Mouse (Mus musculus) intestine, embryonic 14.5 days (tissue): ENCODE results near the gene Phtf2. TPM values are rescaled to one million over a fixed set of nuclear protein-coding genes. Genes with fewer than 3 reads are reported as not detected.
"Not testable (repeated sequence)": the region's sequence is repeated elsewhere in the genome, so short reads cannot be mapped to it uniquely, and the experiment has no call there.

Source experiments
- ATAC-seq: fragments of 200-750 bp; cut with Nextera tagmentation; replicated peaks from 2 replicates; pipeline ENCODE4 v1.8.0; 2017; ENCODE audit warnings: low read depth, moderate number of reproducible peaks, moderate TSS enrichment, moderate library complexity; ENCODE audit not compliant: low FRiP score, low TSS enrichment
- DNase-seq: peaks from one replicate; pipeline ENCODE4 v3.0.0-alpha.2; 2018; ENCODE audit warnings: low spot score
- H3K27ac ChIP-seq: fragments of 300-500 bp; sonication (generic); 2 replicates; pipeline ENCODE4 v1.5.1; 2014; ENCODE audit warnings: low read depth, mild to moderate bottlenecking, control low read depth
- H3K27me3 ChIP-seq: fragments of 300-500 bp; sonication (generic); replicated peaks from 2 replicates; pipeline ENCODE4 v1.6.1; 2014; ENCODE audit warnings: low read length, control low read depth; ENCODE audit not compliant: control insufficient read depth, insufficient read depth
- H3K36me3 ChIP-seq: fragments of 300-500 bp; sonication (generic); 2 replicates; pipeline ENCODE4 v1.6.1; 2014; ENCODE audit warnings: low read length, control low read depth; ENCODE audit not compliant: control insufficient read depth, insufficient read depth
- H3K4me1 ChIP-seq: fragments of 300-500 bp; sonication (generic); replicated peaks from 2 replicates; pipeline ENCODE4 v1.6.1; 2014; ENCODE audit warnings: low read length, control low read depth, mixed read lengths; ENCODE audit not compliant: control insufficient read depth, insufficient read depth
- H3K4me2 ChIP-seq: fragments of 300-500 bp; sonication (generic); 2 replicates; pipeline ENCODE4 v1.6.1; 2014; ENCODE audit warnings: low read length
- H3K4me3 ChIP-seq: fragments of 300-500 bp; sonication (generic); 2 replicates; pipeline ENCODE4 v1.5.1; 2014; ENCODE audit warnings: low read depth, low read length, control low read depth, mixed read lengths
- H3K9ac ChIP-seq: fragments of 300-500 bp; sonication (generic); 2 replicates; pipeline ENCODE4 v1.6.1; 2014; ENCODE audit warnings: mild to moderate bottlenecking, low read length
- H3K9me3 ChIP-seq: fragments of 300-500 bp; sonication (generic); 2 replicates; pipeline ENCODE4 v1.6.1; 2016; ENCODE audit warnings: low read length, control low read depth; ENCODE audit not compliant: control insufficient read depth
- WGBS: fragments of 180-500 bp; shearing (Covaris S2); extraction: QIAGEN DNeasy Blood & Tissue Kit; methylation state at CpG from one replicate; pipeline ENCODE4 v1.1.7; 2014; 5-methylcytosine and 5-hydroxymethylcytosine counted together
- polyA plus RNA-seq: library from polyadenylated mRNA; unstranded; fragments of >200 nt; fragmentation: Nextera tagmentation; extraction: Ambion mirVana; gene quantifications from 2 replicates; pipeline ENCODE4 v1.2.1, GENCODE M21; 2014

Phtf2 gene
- polyA plus RNA-seq, 1 experiment from 2014 or later, result 11.4 TPM

DNA sequence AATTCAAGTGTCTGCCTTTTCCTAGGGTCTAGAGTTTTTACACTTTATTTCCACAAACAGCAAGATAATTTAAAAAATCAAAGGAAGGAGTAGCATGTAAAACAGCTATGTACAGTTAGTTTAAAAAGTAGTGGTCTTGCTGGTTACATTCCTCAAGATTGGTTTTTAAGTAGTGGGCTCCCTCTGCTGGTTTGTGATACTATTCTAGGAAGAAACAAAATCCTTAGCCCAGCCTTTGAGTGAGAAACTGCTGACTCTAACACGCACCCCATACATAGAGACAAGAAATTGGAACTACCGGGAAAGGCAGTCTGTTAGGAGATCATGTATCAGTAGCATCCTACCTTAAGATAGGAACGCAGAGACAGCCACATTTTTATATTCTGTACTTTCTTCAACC, 108.6 kb downstream of the Phtf2 start:
- ATAC-seq (no peak), DNase-seq (no peak)
- no peaks in the 10 kb centered on the region for H3K27me3 ChIP-seq
- H3K4me3 ChIP-seq, result no peak overlapping the region
- H3K27ac ChIP-seq, result no peak overlapping the region
- H3K9me3 ChIP-seq, result no peaks in the 10 kb centered on the region
- no peak overlapping the region for H3K4me2 ChIP-seq
- H3K4me1 ChIP-seq, result no peaks in the 10 kb centered on the region
- H3K9ac ChIP-seq, result no peak overlapping the region
- peaks cover 11% of the 10 kb centered on the region for H3K36me3 ChIP-seq
- WGBS, result 63% methylated on average over 3 of the region's 3 CpGs

DNA sequence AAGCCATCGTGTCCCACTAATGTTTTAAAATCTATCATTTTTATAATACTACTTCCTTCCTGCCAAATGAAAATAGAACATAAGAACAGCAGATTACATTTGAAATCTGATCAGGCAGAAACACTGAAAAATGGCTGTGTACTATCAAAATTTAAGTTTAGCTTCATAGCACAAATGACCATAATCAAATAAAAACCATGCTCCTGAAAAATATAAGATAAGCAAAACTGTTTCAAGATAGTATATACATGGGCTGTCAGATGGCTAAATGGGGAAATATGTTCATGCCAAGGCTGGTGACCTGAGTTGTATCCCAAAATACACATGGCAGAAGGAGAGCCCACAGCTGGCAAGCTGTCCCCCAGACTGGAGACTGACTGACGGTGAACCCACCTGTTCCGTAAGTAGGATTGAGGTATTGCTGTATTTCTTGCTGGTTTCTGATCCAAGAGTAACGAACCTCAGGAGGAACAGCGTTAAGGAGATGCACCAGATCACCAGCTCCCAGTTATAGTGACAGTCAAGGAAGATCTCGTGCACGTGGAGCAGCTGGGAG, 116.5 kb downstream of the Phtf2 start:
- 90% methylated on average over 7 of the region's 7 CpGs for WGBS
- ATAC-seq, result no peak

GRCm38 (mm10) chr5:20762441-20762840, 119.5 kb downstream of the Phtf2 start:
- not testable (repeated sequence) for H3K4me1 ChIP-seq, H3K4me3 ChIP-seq, H3K27ac ChIP-seq, H3K9me3 ChIP-seq, H3K27me3 ChIP-seq, DNase-seq, H3K4me2 ChIP-seq, ATAC-seq, H3K9ac ChIP-seq
- WGBS, result 86% methylated on average over 3 of the region's 3 CpGs
- peaks cover 19% of the 10 kb centered on the region for H3K36me3 ChIP-seq

More for the DNA sequence above, 116.5 kb downstream of the Phtf2 start:
- H3K4me3 ChIP-seq, result no peak overlapping the region
- H3K4me1 ChIP-seq, result no peaks in the 10 kb centered on the region
- no peak overlapping the region for H3K9ac ChIP-seq
- no peak overlapping the region for H3K4me2 ChIP-seq
- no peak overlapping the region for H3K27ac ChIP-seq
- no peak for DNase-seq
- no peaks in the 10 kb centered on the region for H3K27me3 ChIP-seq
- H3K9me3 ChIP-seq, result no peaks in the 10 kb centered on the region
- H3K36me3 ChIP-seq, result peaks cover 16% of the 10 kb centered on the region

DNA sequence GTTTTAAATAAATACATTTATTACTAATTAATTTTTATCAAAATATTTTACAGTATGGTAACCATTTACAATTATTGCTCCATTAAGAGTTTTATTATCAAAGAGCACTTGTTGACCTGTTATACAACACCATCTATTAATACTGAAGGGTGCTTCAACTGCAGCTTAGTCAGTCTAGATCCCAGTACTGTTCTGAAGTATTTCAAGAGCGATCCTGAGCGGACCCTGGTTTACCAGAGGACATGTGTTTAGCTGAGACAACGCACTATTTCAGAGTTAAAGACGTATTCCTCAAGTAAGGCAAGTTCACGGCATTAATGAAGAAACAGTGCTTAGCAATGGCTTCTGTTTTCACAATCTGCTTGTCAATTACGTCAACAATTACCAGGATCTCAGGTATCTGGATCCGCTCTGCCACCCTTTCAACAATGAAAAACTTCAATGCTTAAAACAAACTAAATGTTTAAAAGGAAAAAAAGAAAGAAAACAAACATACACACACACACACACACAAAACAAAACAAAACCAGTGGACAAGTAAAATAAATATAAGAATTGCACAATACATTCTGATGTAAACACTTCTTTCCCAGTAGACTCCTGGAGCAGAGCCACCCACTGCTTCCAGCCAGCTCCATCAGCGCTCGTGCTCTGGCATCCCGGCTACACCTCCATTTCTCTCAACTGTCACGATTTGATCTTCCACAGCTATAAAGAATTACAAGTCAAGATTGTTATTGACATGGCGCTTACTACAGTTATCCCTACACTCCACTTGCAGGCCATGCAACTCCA, 121.4 kb downstream of the Phtf2 start:
- DNase-seq (no peak), ATAC-seq (no peak)
- Histone ChIP-seq H3K4me3 (no peak overlapping the region), H3K4me2 (no peak overlapping the region), H3K36me3 (peaks cover 19% of the 10 kb centered on the region), H3K4me1 (no peaks in the 10 kb centered on the region), H3K9ac (no peak overlapping the region), H3K9me3 (no peaks in the 10 kb centered on the region), H3K27me3 (no peaks in the 10 kb centered on the region), H3K27ac (no peak overlapping the region)
- 91% methylated on average over 12 of the region's 12 CpGs for WGBS

GRCm38 (mm10) chr5:20759771-20760170, 122.2 kb downstream of the Phtf2 start:
- H3K27ac ChIP-seq, result no peak overlapping the region
- H3K9me3 ChIP-seq, result no peaks in the 10 kb centered on the region
- DNase-seq (no peak), ATAC-seq (no peak)
- no peaks in the 10 kb centered on the region for H3K27me3 ChIP-seq
- H3K36me3 ChIP-seq, result peaks cover 19% of the 10 kb centered on the region
- no peaks in the 10 kb centered on the region for H3K4me1 ChIP-seq
- no peak overlapping the region for H3K9ac ChIP-seq
- H3K4me2 ChIP-seq, result no peak overlapping the region
- no peak overlapping the region for H3K4me3 ChIP-seq
- WGBS, result 82% methylated on average over 5 of the region's 5 CpGs

- H3K27ac ChIP-seq, result no peak overlapping the region
These were observed 128.0 kb downstream of the Phtf2 start for GRCm38 (mm10) chr5:20753963-20754362.

DNA sequence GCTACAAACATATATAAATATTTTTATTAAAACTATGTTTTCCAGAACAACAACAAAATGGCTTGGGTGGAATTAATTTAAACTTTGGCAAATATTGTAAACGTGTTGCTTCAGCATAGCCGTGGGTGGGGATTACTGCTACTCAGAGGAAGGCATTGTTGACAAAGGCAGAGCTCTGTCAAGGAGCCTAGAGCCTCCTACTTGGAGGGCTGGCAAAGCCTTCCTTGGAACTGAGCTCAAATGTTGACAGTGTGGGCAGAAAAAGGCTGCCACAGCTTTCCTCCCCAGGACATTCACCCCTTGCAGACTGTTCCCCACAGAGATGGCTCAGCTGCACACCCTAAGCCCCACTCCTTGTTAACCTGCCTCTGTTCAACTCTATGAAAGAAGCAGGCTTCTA, 128.8 kb downstream of the Phtf2 start:
- Histone ChIP-seq H3K36me3 (0 out of 2 replicates have a peak, but pooled peaks cover 3% of the 10 kb centered on the region), H3K9ac (no peak overlapping the region), H3K9me3 (no peaks in the 10 kb centered on the region), H3K4me2 (no peak overlapping the region), H3K4me1 (no peaks in the 10 kb centered on the region), H3K4me3 (no peak overlapping the region), H3K27ac (no peak overlapping the region), H3K27me3 (no peaks in the 10 kb centered on the region)
- no peak for DNase-seq
- 38% methylated on average over 2 of the region's 2 CpGs for WGBS
- ATAC-seq, result no peak

More at GRCm38 (mm10) chr5:20753963-20754362, 128.0 kb downstream of the Phtf2 start:
- H3K4me3 ChIP-seq, result no peak overlapping the region
- H3K36me3 ChIP-seq, result 0 out of 2 replicates have a peak, but pooled peaks cover 3% of the 10 kb centered on the region
- no peak overlapping the region for H3K4me2 ChIP-seq
- H3K27me3 ChIP-seq, result no peaks in the 10 kb centered on the region
- no peak for ATAC-seq
- DNase-seq, result no peak
- no peak overlapping the region for H3K9ac ChIP-seq
- H3K4me1 ChIP-seq, result no peaks in the 10 kb centered on the region
- H3K9me3 ChIP-seq, result no peaks in the 10 kb centered on the region
- 80% methylated on average over 5 of the region's 5 CpGs for WGBS

- H3K36me3 ChIP-seq, result no peaks in the 10 kb centered on the region
- H3K9ac ChIP-seq, result no peak overlapping the region
- H3K9me3 ChIP-seq, result no peaks in the 10 kb centered on the region
- no peaks in the 10 kb centered on the region for H3K4me1 ChIP-seq
- ATAC-seq (no peak), DNase-seq (no peak)
- H3K4me2 ChIP-seq, result no peak overlapping the region
- WGBS, result 59% methylated on average over 7 of the region's 7 CpGs
- H3K4me3 ChIP-seq, result no peak overlapping the region
- H3K27ac ChIP-seq, result no peak overlapping the region
- H3K27me3 ChIP-seq, result no peaks in the 10 kb centered on the region
These were observed 130.2 kb downstream of the Phtf2 start for GRCm38 (mm10) chr5:20751696-20752095.

DNA sequence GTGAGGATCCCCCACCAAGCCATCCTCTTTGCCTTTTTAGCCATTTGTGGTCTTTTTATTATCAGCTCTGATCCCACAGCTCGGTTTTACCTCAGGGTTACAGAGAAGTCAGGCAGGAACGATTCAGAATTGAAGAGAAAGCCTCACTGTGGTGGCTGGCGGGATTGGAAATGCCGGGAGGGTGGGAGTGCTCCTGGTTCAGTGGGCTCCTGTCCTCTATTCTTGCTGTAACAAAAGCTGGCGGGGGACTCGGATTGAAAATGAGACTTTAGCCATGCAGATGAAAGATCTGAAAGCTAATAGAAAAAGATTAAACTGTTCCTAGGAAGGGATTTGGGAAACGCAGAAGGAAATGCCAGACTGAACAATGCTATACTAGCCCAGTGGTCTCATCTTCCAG, 130.9 kb downstream of the Phtf2 start:
- Histone ChIP-seq H3K4me1 (no peaks in the 10 kb centered on the region), H3K4me3 (no peak overlapping the region), H3K9me3 (no peaks in the 10 kb centered on the region), H3K27me3 (no peaks in the 10 kb centered on the region), H3K36me3 (no peaks in the 10 kb centered on the region), H3K27ac (no peak overlapping the region), H3K9ac (no peak overlapping the region), H3K4me2 (no peak overlapping the region)
- ATAC-seq (no peak), DNase-seq (no peak)
- 83% methylated on average over 7 of the region's 7 CpGs for WGBS
